Mouse (Mus musculus): ENCODE data around the gene Gtpbp1. TPM values are rescaled to one million over a fixed set of nuclear protein-coding genes. Genes with fewer than 3 reads are reported as not detected.
A peak's percentile ranks its signal among the peaks of the same experiment; 100 is the strongest.

Gene Gtpbp1
- 55.7 and 56.5 TPM in 2 replicates for polyA plus RNA-seq (2015; fragmentation: Nextera tagmentation; extraction: Ambion mirVana)

- H3K27me3 ChIP-seq (replicated peaks; ENCODE audit: control insufficient read depth, insufficient read depth, low read length): no peaks in the 10 kb centered on the region
- peak within 1 kb of the TSS; percentile 91 for H3K4me3 ChIP-seq (replicated peaks; ENCODE audit: low read length)
- peaks cover 34% of the 10 kb centered on the region for H3K4me1 ChIP-seq (replicated peaks; ENCODE audit: control insufficient read depth, insufficient read depth, low read length)
- peak within 1 kb of the TSS; percentile 75 for H3K4me2 ChIP-seq (ENCODE audit: low read length)
- H3K9ac ChIP-seq (replicated peaks; ENCODE audit: low read depth, low read length): peak within 1 kb of the TSS; percentile 87
- WGBS: 0% methylated on average over 45 of the region's 45 CpGs
- peak within 1 kb of the TSS; percentile 84 for H3K27ac ChIP-seq (ENCODE audit: low read length)
- ATAC-seq: peak; percentile 98
- H3K36me3 ChIP-seq (ENCODE audit: control insufficient read depth, insufficient read depth): peaks cover 3% of the 10 kb centered on the region; the same call in 1 of the 2 replicates
- no peaks in the 10 kb centered on the region for H3K9me3 ChIP-seq (ENCODE audit: control insufficient read depth, low read length)
Measured at GRCm38 (mm10) chr15:79690426-79691022, at the start of gene Gtpbp1. Gtpbp1 (plus strand) TSS chr15:79690845.

GRCm38 (mm10) chr15:79641135-79641817, 49.4 kb upstream of the Gtpbp1 start:
- no peaks in the 10 kb centered on the region for H3K4me1 ChIP-seq (replicated peaks; ENCODE audit: control insufficient read depth, insufficient read depth, low read length)
- no peak overlapping the region for H3K27ac ChIP-seq (ENCODE audit: low read length)
- H3K4me3 ChIP-seq (replicated peaks; ENCODE audit: low read length): no peak overlapping the region
- H3K9me3 ChIP-seq (ENCODE audit: control insufficient read depth, low read length): no peaks in the 10 kb centered on the region
- 77% methylated on average over 12 of the region's 12 CpGs for WGBS
- no peak for ATAC-seq
- H3K9ac ChIP-seq (replicated peaks; ENCODE audit: low read depth, low read length): no peak overlapping the region
- H3K27me3 ChIP-seq (replicated peaks; ENCODE audit: control insufficient read depth, insufficient read depth, low read length): no peaks in the 10 kb centered on the region
- H3K36me3 ChIP-seq (ENCODE audit: control insufficient read depth, insufficient read depth): peaks cover 16% of the 10 kb centered on the region
- no peak overlapping the region for H3K4me2 ChIP-seq (ENCODE audit: low read length)

- peaks cover 9% of the 10 kb centered on the region; the same call in 1 of the 2 replicates for H3K36me3 ChIP-seq (ENCODE audit: control insufficient read depth, insufficient read depth)
- no peak overlapping the region for H3K4me3 ChIP-seq (replicated peaks; ENCODE audit: low read length)
- no peaks in the 10 kb centered on the region for H3K27me3 ChIP-seq (replicated peaks; ENCODE audit: control insufficient read depth, insufficient read depth, low read length)
- no peak overlapping the region for H3K27ac ChIP-seq (ENCODE audit: low read length)
- 85% methylated on average over 2 of the region's 2 CpGs for WGBS
- H3K4me2 ChIP-seq (ENCODE audit: low read length): no peak overlapping the region
- ATAC-seq: no peak
- no peaks in the 10 kb centered on the region for H3K9me3 ChIP-seq (ENCODE audit: control insufficient read depth, low read length)
- H3K9ac ChIP-seq (replicated peaks; ENCODE audit: low read depth, low read length): no peak overlapping the region
- no peaks in the 10 kb centered on the region for H3K4me1 ChIP-seq (replicated peaks; ENCODE audit: control insufficient read depth, insufficient read depth, low read length)
Measured at GRCm38 (mm10) chr15:79645483-79645882, 45.2 kb upstream of the Gtpbp1 start.

- ATAC-seq: no peak
Measured at GRCm38 (mm10) chr15:79648130-79648529, 42.5 kb upstream of the Gtpbp1 start.

GRCm38 (mm10) chr15:79650569-79650968, 40.1 kb upstream of the Gtpbp1 start:
- ATAC-seq: no peak
- Histone ChIP-seq H3K9me3 (ENCODE audit: control insufficient read depth, low read length) (no peaks in the 10 kb centered on the region), H3K4me2 (ENCODE audit: low read length) (no peak overlapping the region), H3K4me1 (replicated peaks; ENCODE audit: control insufficient read depth, insufficient read depth, low read length) (no peaks in the 10 kb centered on the region), H3K36me3 (ENCODE audit: control insufficient read depth, insufficient read depth) (peaks cover 2% of the 10 kb centered on the region; the same call in 1 of the 2 replicates), H3K4me3 (replicated peaks; ENCODE audit: low read length) (no peak overlapping the region), H3K27me3 (replicated peaks; ENCODE audit: control insufficient read depth, insufficient read depth, low read length) (no peaks in the 10 kb centered on the region), H3K9ac (replicated peaks; ENCODE audit: low read depth, low read length) (no peak overlapping the region), H3K27ac (ENCODE audit: low read length) (no peak overlapping the region)

More at GRCm38 (mm10) chr15:79648130-79648529, 42.5 kb upstream of the Gtpbp1 start:
- no peaks in the 10 kb centered on the region for H3K4me1 ChIP-seq (replicated peaks; ENCODE audit: control insufficient read depth, insufficient read depth, low read length)
- H3K4me3 ChIP-seq (replicated peaks; ENCODE audit: low read length): no peak overlapping the region
- 88% methylated on average over 12 of the region's 12 CpGs for WGBS
- no peaks in the 10 kb centered on the region for H3K9me3 ChIP-seq (ENCODE audit: control insufficient read depth, low read length)
- no peaks in the 10 kb centered on the region for H3K27me3 ChIP-seq (replicated peaks; ENCODE audit: control insufficient read depth, insufficient read depth, low read length)
- no peak overlapping the region for H3K9ac ChIP-seq (replicated peaks; ENCODE audit: low read depth, low read length)
- H3K36me3 ChIP-seq (ENCODE audit: control insufficient read depth, insufficient read depth): peaks cover 2% of the 10 kb centered on the region; the same call in 1 of the 2 replicates
- no peak overlapping the region for H3K27ac ChIP-seq (ENCODE audit: low read length)
- no peak overlapping the region for H3K4me2 ChIP-seq (ENCODE audit: low read length)

GRCm38 (mm10) chr15:79651481-79651880, 39.2 kb upstream of the Gtpbp1 start:
- H3K4me1 ChIP-seq (replicated peaks; ENCODE audit: control insufficient read depth, insufficient read depth, low read length): no peaks in the 10 kb centered on the region
- no peak overlapping the region for H3K27ac ChIP-seq (ENCODE audit: low read length)
- WGBS: 86% methylated on average over 4 of the region's 4 CpGs
- H3K9me3 ChIP-seq (ENCODE audit: control insufficient read depth, low read length): no peaks in the 10 kb centered on the region
- no peak overlapping the region for H3K4me2 ChIP-seq (ENCODE audit: low read length)
- no peak overlapping the region for H3K9ac ChIP-seq (replicated peaks; ENCODE audit: low read depth, low read length)
- peaks cover 2% of the 10 kb centered on the region; the same call in 1 of the 2 replicates for H3K36me3 ChIP-seq (ENCODE audit: control insufficient read depth, insufficient read depth)
- H3K27me3 ChIP-seq (replicated peaks; ENCODE audit: control insufficient read depth, insufficient read depth, low read length): no peaks in the 10 kb centered on the region
- ATAC-seq: no peak
- no peak overlapping the region for H3K4me3 ChIP-seq (replicated peaks; ENCODE audit: low read length)

- WGBS: 91% methylated on average over 14 of the region's 14 CpGs
- no peak overlapping the region for H3K27ac ChIP-seq (ENCODE audit: low read length)
- H3K4me2 ChIP-seq (ENCODE audit: low read length): no peak overlapping the region
- H3K9me3 ChIP-seq (ENCODE audit: control insufficient read depth, low read length): no peaks in the 10 kb centered on the region
- no peaks in the 10 kb centered on the region; the same call in 1 of the 2 replicates for H3K36me3 ChIP-seq (ENCODE audit: control insufficient read depth, insufficient read depth)
- no peak overlapping the region for H3K9ac ChIP-seq (replicated peaks; ENCODE audit: low read depth, low read length)
- no peaks in the 10 kb centered on the region for H3K27me3 ChIP-seq (replicated peaks; ENCODE audit: control insufficient read depth, insufficient read depth, low read length)
- no peak overlapping the region for H3K4me3 ChIP-seq (replicated peaks; ENCODE audit: low read length)
- H3K4me1 ChIP-seq (replicated peaks; ENCODE audit: control insufficient read depth, insufficient read depth, low read length): peaks cover 7% of the 10 kb centered on the region
- no peak for ATAC-seq
Measured at GRCm38 (mm10) chr15:79656451-79656850, 34.2 kb upstream of the Gtpbp1 start.

- Histone ChIP-seq H3K9me3 (ENCODE audit: control insufficient read depth, low read length) (no peaks in the 10 kb centered on the region; the same call in 1 of the 2 replicates), H3K4me3 (replicated peaks; ENCODE audit: low read length) (peak overlapping the region; percentile 57), H3K27ac (ENCODE audit: low read length) (peak overlapping the region; percentile 97), H3K4me1 (replicated peaks; ENCODE audit: control insufficient read depth, insufficient read depth, low read length) (peaks cover 7% of the 10 kb centered on the region), H3K36me3 (ENCODE audit: control insufficient read depth, insufficient read depth) (peaks cover 3% of the 10 kb centered on the region; the same call in 1 of the 2 replicates), H3K9ac (replicated peaks; ENCODE audit: low read depth, low read length) (peak overlapping the region; percentile 90), H3K4me2 (ENCODE audit: low read length) (peak overlapping the region; percentile 57), H3K27me3 (replicated peaks; ENCODE audit: control insufficient read depth, insufficient read depth, low read length) (no peaks in the 10 kb centered on the region)
- ATAC-seq: peak; percentile 18; the same call in 1 of the 2 replicates
- WGBS: under 1% methylated on average over 16 of the region's 16 CpGs
Measured at GRCm38 (mm10) chr15:79657837-79658530, 32.7 kb upstream of the Gtpbp1 start.
